Mouse (Mus musculus) olfactory bulb, adult 2 months (tissue): ENCODE measurements around the gene Arpc2.

Source experiments
- CTCF ChIP-seq: fragments of 200-500 bp; IDR thresholded peaks from 2 replicates; pipeline ENCODE4 v1.5.1; 2012; ENCODE audit warnings: low read depth, mild to moderate bottlenecking, low read length, moderate library complexity; ENCODE audit not compliant: insufficient read depth
- POLR2A ChIP-seq: fragments of 200-500 bp; IDR thresholded peaks from 2 replicates; pipeline ENCODE4 v1.6.1; 2012; ENCODE audit warnings: mild to moderate bottlenecking, low read depth, low read length, moderate library complexity; ENCODE audit not compliant: insufficient read depth

GRCm38 (mm10) chr1:74219922-74220321 lies 16.0 kb upstream of the Arpc2 start:
- TF ChIP-seq CTCF (no peak), POLR2A (no peak)
